Mouse (Mus musculus) bone marrow, adult 2 months (tissue): ENCODE data around the gene Prm3.

ENCODE experiments used
- CTCF ChIP-seq: fragments of 200-500 bp; IDR thresholded peaks from 2 replicates; pipeline ENCODE4 v1.5.1; 2011; ENCODE audit warnings: low read length, control low read depth; ENCODE audit not compliant: control insufficient read depth, insufficient read depth
- POLR2A ChIP-seq: fragments of 200-500 bp; IDR thresholded peaks from 2 replicates; pipeline ENCODE4 v1.6.1; 2011; ENCODE audit warnings: low read depth, mild to moderate bottlenecking, control low read depth, low read length, borderline replicate concordance; ENCODE audit not compliant: control insufficient read depth

- TF ChIP-seq POLR2A (no peak), CTCF (no peak)
These were observed 41.5 kb downstream of the Prm3 start for GRCm38 (mm10) chr16:10749226-10749625.
